8 mouse cellular contexts compared by ENCODE assay signal in genomic region chr7:66661572-66661971, GRCm38 (mm10). TPM values are rescaled to one million over a fixed set of nuclear protein-coding genes. Genes with fewer than 3 reads are reported as not detected.
A peak's percentile ranks its signal among the peaks of the same experiment; 100 is the strongest.
DNase-seq lines count a peak whose midpoint lies in the region; ATAC-seq lines count a peak whose summit lies in the region.

No protein-coding gene starts in this region.

- 25% methylated on average over 8 of the region's 8 CpGs for WGBS in hindbrain, embryonic 11.5 days

- no peaks in the 10 kb centered on the region for H3K4me1 ChIP-seq in hindbrain, embryonic 11.5 days (replicated peaks; ENCODE audit: control insufficient read depth, insufficient read depth, low read length)

- no peaks in the 10 kb centered on the region for H3K36me3 ChIP-seq in hindbrain, embryonic 11.5 days (ENCODE audit: control insufficient read depth, insufficient read depth, low read length)

- 0 out of 2 replicates have a peak, but pooled peaks have one; percentile 30 for ATAC-seq in hindbrain, embryonic 11.5 days (ENCODE audit: low FRiP score)

- H3K9me3 ChIP-seq in hindbrain, embryonic 11.5 days (ENCODE audit: control insufficient read depth, low read length): no peaks in the 10 kb centered on the region

- H3K4me2 ChIP-seq in hindbrain, embryonic 11.5 days (replicated peaks; ENCODE audit: low read depth, low read length): no peak overlapping the region

- H3K4me3 ChIP-seq in hindbrain, embryonic 11.5 days (ENCODE audit: low read depth, low read length): no peak overlapping the region

- no peak overlapping the region for H3K9ac ChIP-seq in hindbrain, embryonic 11.5 days (ENCODE audit: low read depth, low read length)

- no peaks in the 10 kb centered on the region for H3K27me3 ChIP-seq in hindbrain, embryonic 11.5 days (ENCODE audit: control insufficient read depth, insufficient read depth, low read length)

- peak; percentile 74 for DNase-seq in R1 (ENCODE audit: low read depth, low spot score)
- DNase-seq in cerebellum, postnatal 10 days: peak; percentile 85 to 92
- peak; percentile 32 to 73 for DNase-seq in frontal cortex, postnatal 10 days (ENCODE audit: low spot score in 2 of 2)
- peak; percentile 87 for DNase-seq in hindbrain, embryonic 11.5 days (ENCODE audit: low spot score)
- peak; percentile 83 to 87 for DNase-seq in layer of hippocampus, postnatal 14 days (ENCODE audit: low spot score in 2 of 2)
- DNase-seq in lung, postnatal 14 days: peak; percentile 86
- peak; percentile 98 for DNase-seq in retina, embryonic 14.5 days (ENCODE audit: low spot score)
- DNase-seq in urinary bladder, postnatal 10 days (ENCODE audit: low spot score): peak; percentile 28

- no peak overlapping the region for H3K27ac ChIP-seq in hindbrain, embryonic 11.5 days (ENCODE audit: low read depth, low read length)

RNA-seq across cellular contexts. Expression of gene Asb7, which starts 27.8 kb away (rescaled TPM):
- 15.9 and 17.1 TPM in 2 replicates for polyA plus RNA-seq in hindbrain, embryonic 11.5 days (2014; fragmentation: Nextera tagmentation; extraction: Ambion mirVana)
- total RNA-seq in layer of hippocampus, postnatal 14 days (2021): 10 to 100 TPM; 16.2 to 17.8 TPM

RNA-seq across cellular contexts. Expression of gene Lins1, which starts 28.1 kb away (rescaled TPM):
- polyA plus RNA-seq in hindbrain, embryonic 11.5 days (2014; fragmentation: Nextera tagmentation; extraction: Ambion mirVana): 25.4 and 25.6 TPM in 2 replicates
- 1 to 10 TPM; 9.4 to 9.9 TPM for total RNA-seq in layer of hippocampus, postnatal 14 days (2021)

Comparison
In these comparisons a context has a peak if more than half of its experiments do, and no peak if none do; other contexts are left out.
1. DNase-seq: peak in every context shown above with its lines; median percentile 98 in retina, embryonic 14.5 days; 88 in cerebellum, postnatal 10 days; 87 in hindbrain, embryonic 11.5 days; 86 in lung, postnatal 14 days; 85 in layer of hippocampus, postnatal 14 days; 74 in R1; 52 in frontal cortex, postnatal 10 days; 28 in urinary bladder, postnatal 10 days.